Mouse (Mus musculus): ENCODE results near the gene Vmn2r47. TPM values are rescaled to one million over a fixed set of nuclear protein-coding genes. Genes with fewer than 3 reads are reported as not detected.
"Not testable (repeated sequence)": the region's sequence is repeated elsewhere in the genome, so short reads cannot be mapped to it uniquely, and the experiment has no call there.

Vmn2r47 gene
- total RNA-seq (2014; rRNA removed): not detected in 2 replicates
- polyA plus RNA-seq (2015; fragmentation: Nextera tagmentation; extraction: Ambion mirVana): not detected in 2 replicates

DNA sequence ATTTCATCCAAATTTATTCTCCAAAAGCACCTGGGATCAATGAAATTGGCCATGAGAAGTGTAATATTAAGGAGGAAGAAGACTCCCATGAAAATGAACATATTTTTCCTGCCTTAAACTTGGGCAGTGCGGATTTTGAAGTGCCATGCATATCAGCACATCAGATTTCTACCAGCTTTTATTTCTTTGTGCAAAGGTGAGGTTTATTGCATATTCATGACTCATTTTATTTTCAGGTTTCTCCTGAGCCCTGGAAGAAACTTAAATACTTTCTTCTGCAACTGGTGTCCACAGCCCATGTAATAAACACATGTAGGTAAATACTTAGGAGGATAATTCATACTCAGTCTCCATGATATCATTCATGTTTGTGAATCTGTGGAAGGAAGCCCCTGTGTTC is at the start of gene Vmn2r47:
Gene Vmn2r47, minus strand, starts transcription at position 101 of the 400 bp plus-strand sequence.
- not testable (repeated sequence) for DNase-seq (ENCODE audit: low spot score); H3K4me2 ChIP-seq (ENCODE audit: low read depth, low read length, poor library complexity, severe bottlenecking); H3K9ac ChIP-seq (replicated peaks; ENCODE audit: low read length, poor library complexity, severe bottlenecking); H3K9me3 ChIP-seq (ENCODE audit: low read length); H3K4me3 ChIP-seq (ENCODE audit: low read depth, low read length); H3K27me3 ChIP-seq (ENCODE audit: insufficient read depth, low read length); ATAC-seq (ENCODE audit: low FRiP score); H3K4me1 ChIP-seq (ENCODE audit: insufficient read depth, low read length); H3K36me3 ChIP-seq (ENCODE audit: insufficient read depth, low read length); H3K27ac ChIP-seq (ENCODE audit: low read depth, low read length)
- no CpG with 5 or more reads among the region's 1 CpGs for WGBS

DNA sequence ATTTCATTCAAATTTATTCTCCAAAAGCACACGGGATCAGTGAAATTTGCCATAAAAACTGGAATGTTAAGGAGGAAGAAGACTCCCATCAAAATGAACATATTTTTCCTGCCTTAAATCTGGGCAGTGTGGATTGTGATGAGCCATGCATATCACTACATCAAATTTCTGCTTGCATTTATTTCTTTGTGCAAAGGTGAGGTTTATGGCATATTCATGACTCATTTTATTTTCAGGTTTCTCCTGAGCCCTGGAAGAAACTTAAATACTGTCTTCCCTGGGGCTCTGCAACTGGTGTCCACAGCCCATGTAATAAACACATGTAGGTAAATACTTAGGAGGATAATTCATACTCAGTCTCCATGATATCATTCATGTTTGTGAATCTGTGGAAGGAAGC is 70.7 kb downstream of the Vmn2r47 start, which contains the start of gene Vmn2r46:
Gene Vmn2r46, minus strand, starts transcription at position 101 of the 400 bp plus-strand sequence.
- H3K9me3 ChIP-seq (ENCODE audit: low read length); DNase-seq (ENCODE audit: low spot score); H3K27me3 ChIP-seq (ENCODE audit: insufficient read depth, low read length); H3K27ac ChIP-seq (ENCODE audit: low read depth, low read length); H3K4me2 ChIP-seq (ENCODE audit: low read depth, low read length, poor library complexity, severe bottlenecking); H3K4me1 ChIP-seq (ENCODE audit: insufficient read depth, low read length); H3K4me3 ChIP-seq (ENCODE audit: low read depth, low read length); ATAC-seq (ENCODE audit: low FRiP score); H3K36me3 ChIP-seq (ENCODE audit: insufficient read depth, low read length); H3K9ac ChIP-seq (replicated peaks; ENCODE audit: low read length, poor library complexity, severe bottlenecking): not testable (repeated sequence)
- WGBS: no CpG with 5 or more reads among the region's 1 CpGs

Other genes starting within 250 kb of the Vmn2r47 start
- not detected in 2 replicates for gene Vmn2r46, start 70.8 kb downstream of the Vmn2r47 start, total RNA-seq (2014; rRNA removed)
- not detected in 2 replicates for gene Vmn2r46, start 70.8 kb downstream of the Vmn2r47 start, polyA plus RNA-seq (2015; fragmentation: Nextera tagmentation; extraction: Ambion mirVana)
- gene Vmn2r48, start 112.3 kb upstream of the Vmn2r47 start, total RNA-seq (2014; rRNA removed): not detected in 2 replicates
- gene Vmn2r48, start 112.3 kb upstream of the Vmn2r47 start, polyA plus RNA-seq (2015; fragmentation: Nextera tagmentation; extraction: Ambion mirVana): not detected in 2 replicates
- not detected in 2 replicates for gene Vmn2r49, start 150.9 kb upstream of the Vmn2r47 start, total RNA-seq (2014; rRNA removed)
- gene Vmn2r49, start 150.9 kb upstream of the Vmn2r47 start, polyA plus RNA-seq (2015; fragmentation: Nextera tagmentation; extraction: Ambion mirVana): not detected in 2 replicates
- gene Vmn2r50, start 212.0 kb upstream of the Vmn2r47 start, total RNA-seq (2014; rRNA removed): not detected in 2 replicates
- gene Vmn2r50, start 212.0 kb upstream of the Vmn2r47 start, polyA plus RNA-seq (2015; fragmentation: Nextera tagmentation; extraction: Ambion mirVana): not detected in 2 replicates